Comparison of ENCODE assay signal across 9 mouse cellular contexts in genomic region chr12:102554721-102555516, GRCm38 (mm10). TPM values are rescaled to one million over a fixed set of nuclear protein-coding genes. Genes with fewer than 3 reads are reported as not detected.
DNase-seq lines count a peak whose midpoint lies in the region; ATAC-seq lines count a peak whose summit lies in the region.
"Had no signal": no experiment of that assay in that cellular context is flagged by ENCODE, and none has a peak within 500 bp of the region (broad histone marks: within the 10 kb centered on the region; RNA-seq: fewer than 3 reads in every experiment).

TSS of gene Chga (plus strand) at chr12:102554969.

- peak; percentile 76 for DNase-seq in Muller cell, postnatal 12 days (ENCODE audit: inconsistent ontology term)
- DNase-seq in layer of hippocampus, postnatal 25 days (ENCODE audit: extremely low spot score in 1 of 2, low spot score in 1 of 2): peak; percentile 77 to 83
- DNase-seq in lung, postnatal 14 days: peak; percentile 83
- peak; percentile 86 for DNase-seq in retina, postnatal 1 day
- DNase-seq in T-cell, adult 2 months (ENCODE audit: low spot score): no peak

- H3K27ac ChIP-seq in forebrain, embryonic 16.5 days (ENCODE audit: low read length): peak within 1 kb of the TSS; percentile 73
- peak within 1 kb of the TSS; percentile 72 for H3K27ac ChIP-seq in hindbrain, embryonic 12.5 days

- ATAC-seq in cerebellum, adult (ENCODE audit: insufficient number of reproducible peaks, low FRiP score, low TSS enrichment): peak; percentile 80
- ATAC-seq in forebrain, embryonic 16.5 days: peak; percentile 83
- ATAC-seq in hindbrain, embryonic 12.5 days (ENCODE audit: low FRiP score): peak; percentile 80

- no peaks in the 10 kb centered on the region for H3K36me3 ChIP-seq in forebrain, embryonic 16.5 days (ENCODE audit: control insufficient read depth, insufficient read depth)
- 0 out of 2 replicates have a peak, but pooled peaks cover 3% of the 10 kb centered on the region for H3K36me3 ChIP-seq in hindbrain, embryonic 12.5 days

- H3K4me3 ChIP-seq in forebrain, embryonic 16.5 days (replicated peaks; ENCODE audit: low read length): peak within 1 kb of the TSS; percentile 84
- peak within 1 kb of the TSS; percentile 60 for H3K4me3 ChIP-seq in hindbrain, embryonic 12.5 days

- peak within 1 kb of the TSS; percentile 91 for H3K4me2 ChIP-seq in forebrain, embryonic 16.5 days (ENCODE audit: low read length)
- peak within 1 kb of the TSS; percentile 69 for H3K4me2 ChIP-seq in hindbrain, embryonic 12.5 days (replicated peaks)

- 0 out of 2 replicates have a peak, but pooled peaks cover 2% of the 10 kb centered on the region for H3K27me3 ChIP-seq in forebrain, embryonic 16.5 days (replicated peaks; ENCODE audit: control insufficient read depth, insufficient read depth, low read length)
- H3K27me3 ChIP-seq in hindbrain, embryonic 12.5 days: peaks cover 18% of the 10 kb centered on the region

- 2% methylated on average over 48 of the region's 48 CpGs for WGBS in forebrain, embryonic 16.5 days
- WGBS in hindbrain, embryonic 12.5 days: 3% methylated on average over 46 of the region's 48 CpGs

- peak within 1 kb of the TSS; percentile 87 for H3K9ac ChIP-seq in forebrain, embryonic 16.5 days (replicated peaks; ENCODE audit: low read depth, low read length)
- peak within 1 kb of the TSS; percentile 70 for H3K9ac ChIP-seq in hindbrain, embryonic 12.5 days

- H3K4me1 ChIP-seq in forebrain, embryonic 16.5 days (replicated peaks; ENCODE audit: control insufficient read depth, insufficient read depth, low read length): peaks cover 16% of the 10 kb centered on the region
- peaks cover 31% of the 10 kb centered on the region for H3K4me1 ChIP-seq in hindbrain, embryonic 12.5 days

- H3K9me3 ChIP-seq in forebrain, embryonic 16.5 days (ENCODE audit: control insufficient read depth, low read length): no peaks in the 10 kb centered on the region
- no peaks in the 10 kb centered on the region for H3K9me3 ChIP-seq in hindbrain, embryonic 12.5 days (replicated peaks)

RNA-seq across cellular contexts. Expression of gene Chga, which starts in this region (rescaled TPM):
- polyA plus RNA-seq in forebrain, embryonic 16.5 days (2015; fragmentation: Nextera tagmentation; extraction: Ambion mirVana): 97.7 and 118 TPM in 2 replicates
- 47.1 and 53.1 TPM in 2 replicates for polyA plus RNA-seq in hindbrain, embryonic 12.5 days (2016; fragmentation: Nextera tagmentation; extraction: Ambion mirVana)
- 100 to 1,000 TPM; 132 to 135 TPM for total RNA-seq in layer of hippocampus, postnatal 25 days (2021)
- total RNA-seq: liver, adult 2 months had no signal
- polyA plus RNA-seq: liver, adult 2 months had no signal
